8 mouse cellular contexts compared by ENCODE assay signal in the genomic region with DNA sequence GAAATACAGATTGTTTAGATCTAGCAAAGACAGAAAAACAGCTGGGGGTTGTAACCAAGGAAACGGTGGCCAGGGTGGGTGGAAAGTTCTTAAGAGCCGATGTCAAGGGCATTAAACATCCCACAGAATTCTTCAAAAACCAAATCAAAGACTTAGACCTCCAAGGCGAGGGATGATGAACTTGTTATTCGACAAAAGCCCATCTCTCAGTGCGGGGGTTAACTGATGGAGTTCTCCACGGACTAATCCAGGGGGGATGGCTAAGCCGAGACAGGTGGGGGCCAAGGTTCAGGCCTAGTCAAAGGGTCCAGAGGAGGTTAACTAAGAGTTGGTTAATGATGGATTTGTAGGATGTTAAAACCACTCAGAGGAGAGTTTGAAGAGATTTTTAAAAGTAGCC. TPM values are rescaled to one million over a fixed set of nuclear protein-coding genes. Genes with fewer than 3 reads are reported as not detected.
DNase-seq lines count a peak whose midpoint lies in the region; ATAC-seq and TF ChIP-seq lines count a peak whose summit lies in the region.

No protein-coding gene starts in this region.

- H3K9me3 ChIP-seq in stomach, embryonic 14.5 days (ENCODE audit: control insufficient read depth, low read depth, low read length): no peaks in the 10 kb centered on the region
- no peaks in the 10 kb centered on the region for H3K9me3 ChIP-seq in stomach, postnatal 0 days (ENCODE audit: control insufficient read depth, low read length)
- H3K9me3 ChIP-seq in limb, embryonic 12.5 days: no peaks in the 10 kb centered on the region

- no peak for TF ChIP-seq CTCF in stomach, postnatal 0 days (IDR thresholded peaks at IDR 0.05; ENCODE audit: low read depth)

- peak; percentile 14 for DNase-seq in cerebellum, adult 11-12 months
- DNase-seq in stomach, postnatal 0 days (ENCODE audit: low spot score): no peak
- peak; percentile 17 for DNase-seq in retina, postnatal 1 day
- DNase-seq in cerebellum, adult 18-20 months: no peak

- peaks cover 5% of the 10 kb centered on the region for H3K4me1 ChIP-seq in stomach, embryonic 14.5 days (ENCODE audit: control insufficient read depth, insufficient read depth, low read length)
- no peaks in the 10 kb centered on the region for H3K4me1 ChIP-seq in stomach, postnatal 0 days (replicated peaks; ENCODE audit: control insufficient read depth, insufficient read depth)
- peaks cover 17% of the 10 kb centered on the region for H3K4me1 ChIP-seq in limb, embryonic 12.5 days (replicated peaks)

- H3K27ac ChIP-seq in stomach, embryonic 14.5 days (ENCODE audit: low read length): no peak overlapping the region
- H3K27ac ChIP-seq in stomach, postnatal 0 days (replicated peaks): no peak overlapping the region
- H3K27ac ChIP-seq in limb, embryonic 12.5 days: no peak overlapping the region; the same call in 1 of the 2 replicates

- no peaks in the 10 kb centered on the region for H3K27me3 ChIP-seq in stomach, embryonic 14.5 days (ENCODE audit: control insufficient read depth, insufficient read depth, low read length)
- H3K27me3 ChIP-seq in stomach, postnatal 0 days (ENCODE audit: control insufficient read depth, insufficient read depth, low read length): no peaks in the 10 kb centered on the region
- H3K27me3 ChIP-seq in limb, embryonic 12.5 days: no peaks in the 10 kb centered on the region

- peak overlapping the region; percentile 50; the same call in 1 of the 2 replicates for H3K4me2 ChIP-seq in stomach, embryonic 14.5 days (replicated peaks; ENCODE audit: low read depth, low read length)
- no peak overlapping the region; the same call in 1 of the 2 replicates for H3K4me2 ChIP-seq in stomach, postnatal 0 days (replicated peaks; ENCODE audit: low read depth)
- H3K4me2 ChIP-seq in limb, embryonic 12.5 days: peak overlapping the region; percentile 55

- ATAC-seq in cerebellum, adult (ENCODE audit: insufficient number of reproducible peaks, low FRiP score, low TSS enrichment): no peak
- no peak for ATAC-seq in stomach, embryonic 14.5 days (ENCODE audit: insufficient number of reproducible peaks, insufficient read depth, low FRiP score, low read depth)
- ATAC-seq in stomach, postnatal 0 days (ENCODE audit: low FRiP score, low TSS enrichment): no peak
- ATAC-seq in limb, embryonic 12.5 days (ENCODE audit: insufficient number of reproducible peaks, insufficient read depth, low FRiP score, low TSS enrichment, low read depth): no peak
- no peak for ATAC-seq in erythroid progenitor cell, adult 5-6 weeks (replicated peaks; ENCODE audit: low FRiP score, poor library complexity, severe bottlenecking)

- no peaks in the 10 kb centered on the region for H3K36me3 ChIP-seq in stomach, embryonic 14.5 days (ENCODE audit: control insufficient read depth, insufficient read depth, low read length)
- H3K36me3 ChIP-seq in stomach, postnatal 0 days (ENCODE audit: control insufficient read depth, insufficient read depth, low read length): no peaks in the 10 kb centered on the region
- no peaks in the 10 kb centered on the region for H3K36me3 ChIP-seq in limb, embryonic 12.5 days

- 17% methylated on average over 7 of the region's 7 CpGs for WGBS in stomach, embryonic 14.5 days
- 21% methylated on average over 7 of the region's 7 CpGs for WGBS in stomach, postnatal 0 days
- WGBS in limb, embryonic 12.5 days: 30% methylated on average over 7 of the region's 7 CpGs

- no peak overlapping the region for H3K9ac ChIP-seq in stomach, embryonic 14.5 days (replicated peaks; ENCODE audit: low read depth, low read length)
- H3K9ac ChIP-seq in stomach, postnatal 0 days (ENCODE audit: low read length): no peak overlapping the region
- H3K9ac ChIP-seq in limb, embryonic 12.5 days (replicated peaks): no peak overlapping the region

- peak overlapping the region; percentile 54; the same call in 1 of the 2 replicates for H3K4me3 ChIP-seq in stomach, embryonic 14.5 days (ENCODE audit: low read depth, low read length)
- H3K4me3 ChIP-seq in stomach, postnatal 0 days (ENCODE audit: low read depth, low read length): no peak overlapping the region
- H3K4me3 ChIP-seq in limb, embryonic 12.5 days (replicated peaks): peak overlapping the region; percentile 19

- TF ChIP-seq EP300 in stomach, postnatal 0 days (optimal IDR thresholded peaks at IDR 0.05): no peak

RNA-seq across cellular contexts. Expression of a gene that starts 3.3 kb away (rescaled TPM):
- polyA plus RNA-seq in stomach, embryonic 14.5 days (2014; fragmentation: Nextera tagmentation; extraction: Ambion mirVana): 19.8 and 21.3 TPM in 2 replicates
- 13.7 and 14.8 TPM in 2 replicates for polyA plus RNA-seq in stomach, postnatal 0 days (2015; fragmentation: Nextera tagmentation; extraction: Ambion mirVana)
- polyA plus RNA-seq in limb, embryonic 12.5 days (2016; fragmentation: Nextera tagmentation; extraction: Ambion mirVana): 28.0 and 29.2 TPM in 2 replicates
- total RNA-seq in erythroid progenitor cell, adult 5-6 weeks (2015; ENCODE audit: low replicate concordance): 4.6 and 17.7 TPM in 2 replicates
- total RNA-seq in erythroid progenitor cell, adult 5-6 weeks (2017; ENCODE audit: low replicate concordance): 17.1 and 19.1 TPM in 2 replicates

RNA-seq across cellular contexts. Expression of a gene that starts 26.5 kb away (rescaled TPM):
- polyA plus RNA-seq in stomach, embryonic 14.5 days (2014; fragmentation: Nextera tagmentation; extraction: Ambion mirVana): 41.8 and 44.9 TPM in 2 replicates
- 76.0 and 78.4 TPM in 2 replicates for polyA plus RNA-seq in stomach, postnatal 0 days (2015; fragmentation: Nextera tagmentation; extraction: Ambion mirVana)
- 32.1 and 32.3 TPM in 2 replicates for polyA plus RNA-seq in limb, embryonic 12.5 days (2016; fragmentation: Nextera tagmentation; extraction: Ambion mirVana)
- 75.3 and 80.5 TPM in 2 replicates for total RNA-seq in erythroid progenitor cell, adult 5-6 weeks (2015; ENCODE audit: low replicate concordance)
- 27.6 and 39.9 TPM in 2 replicates for total RNA-seq in erythroid progenitor cell, adult 5-6 weeks (2017; ENCODE audit: low replicate concordance)

RNA-seq across cellular contexts. Expression of a gene that starts 26.9 kb away (rescaled TPM):
- 22.4 and 24.2 TPM in 2 replicates for polyA plus RNA-seq in stomach, embryonic 14.5 days (2014; fragmentation: Nextera tagmentation; extraction: Ambion mirVana)
- polyA plus RNA-seq in stomach, postnatal 0 days (2015; fragmentation: Nextera tagmentation; extraction: Ambion mirVana): 33.6 and 34.1 TPM in 2 replicates
- 39.0 and 39.8 TPM in 2 replicates for polyA plus RNA-seq in limb, embryonic 12.5 days (2016; fragmentation: Nextera tagmentation; extraction: Ambion mirVana)
- total RNA-seq in erythroid progenitor cell, adult 5-6 weeks (2015; ENCODE audit: low replicate concordance): 10.5 and 13.3 TPM in 2 replicates
- total RNA-seq in erythroid progenitor cell, adult 5-6 weeks (2017; ENCODE audit: low replicate concordance): 19.8 and 118 TPM in 2 replicates

RNA-seq across cellular contexts. Expression of a gene that starts 29.0 kb away (rescaled TPM):
- polyA plus RNA-seq in stomach, embryonic 14.5 days (2014; fragmentation: Nextera tagmentation; extraction: Ambion mirVana): not detected in 2 replicates
- polyA plus RNA-seq in stomach, postnatal 0 days (2015; fragmentation: Nextera tagmentation; extraction: Ambion mirVana): 0.49 and 0.50 TPM in 2 replicates
- polyA plus RNA-seq in limb, embryonic 12.5 days (2016; fragmentation: Nextera tagmentation; extraction: Ambion mirVana): not detected in 2 replicates
- total RNA-seq in erythroid progenitor cell, adult 5-6 weeks (2015; ENCODE audit: low replicate concordance): 4.3 and 10.9 TPM in 2 replicates
- 2.7 and 9.5 TPM in 2 replicates for total RNA-seq in erythroid progenitor cell, adult 5-6 weeks (2017; ENCODE audit: low replicate concordance)

Comparison
In these comparisons a context has a peak if more than half of its experiments do, and no peak if none do; other contexts are left out.
1. DNase-seq: peak in cerebellum, adult 11-12 months (single experiment) and retina, postnatal 1 day (single experiment); none in stomach, postnatal 0 days (single experiment) and cerebellum, adult 18-20 months (0 of 2).